Mouse (Mus musculus) natural killer cell, adult 2 months (primary cell): ENCODE data around the gene Smagp.
"Not testable (repeated sequence)": the region's sequence is repeated elsewhere in the genome, so short reads cannot be mapped to it uniquely, and the experiment has no call there.

Experiments
- DNase-seq, 2 experiments: peaks; one replicate each; pipeline ENCODE4 v3.0.0; 2022; ENCODE audit warnings: low spot score in 2 of 2

The Smagp gene

DNA sequence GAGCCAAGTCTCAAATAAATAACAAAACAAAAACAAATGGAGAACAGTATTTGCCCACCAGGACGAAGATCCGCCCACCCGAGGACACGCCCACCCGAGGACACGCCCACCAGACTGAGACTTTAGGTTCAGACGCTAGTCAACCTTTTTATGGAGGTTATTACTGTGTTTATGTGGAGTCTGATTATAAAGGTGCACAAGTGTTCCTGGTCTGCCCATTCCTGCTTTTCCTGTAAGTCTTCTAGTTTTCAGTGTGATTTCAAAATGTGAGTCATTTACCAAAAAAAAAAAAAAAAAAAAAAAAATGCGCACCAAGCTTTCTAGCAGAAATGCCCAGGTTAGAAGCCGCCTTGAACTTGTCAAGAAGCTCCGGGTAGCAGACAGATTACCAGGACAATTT, 9.5 kb downstream of the Smagp start:
- DNase-seq: no peak

GRCm38 (mm10) chr15:100624435-100624834, 12.3 kb downstream of the Smagp start:
- DNase-seq: no peak

DNA sequence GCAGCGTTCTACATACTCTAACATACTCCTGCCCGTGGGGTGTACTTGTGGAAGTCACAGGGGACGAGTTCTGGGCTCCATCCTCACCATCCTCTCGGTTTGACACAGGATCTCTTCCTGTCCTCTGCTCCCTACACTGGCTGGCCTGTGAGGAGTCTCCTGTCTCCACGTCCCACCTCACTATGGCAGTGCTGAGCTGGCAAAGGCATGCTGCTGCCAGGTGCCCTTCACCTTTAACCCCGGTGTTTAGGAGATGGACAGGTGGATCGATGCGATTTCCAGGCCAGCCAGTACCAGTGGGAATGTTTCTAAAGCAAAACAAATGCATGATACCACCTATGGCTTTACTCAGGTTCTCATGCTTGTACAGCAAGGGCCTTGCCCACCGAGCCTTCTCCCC, 13.0 kb downstream of the Smagp start:
- DNase-seq: no peak

DNA sequence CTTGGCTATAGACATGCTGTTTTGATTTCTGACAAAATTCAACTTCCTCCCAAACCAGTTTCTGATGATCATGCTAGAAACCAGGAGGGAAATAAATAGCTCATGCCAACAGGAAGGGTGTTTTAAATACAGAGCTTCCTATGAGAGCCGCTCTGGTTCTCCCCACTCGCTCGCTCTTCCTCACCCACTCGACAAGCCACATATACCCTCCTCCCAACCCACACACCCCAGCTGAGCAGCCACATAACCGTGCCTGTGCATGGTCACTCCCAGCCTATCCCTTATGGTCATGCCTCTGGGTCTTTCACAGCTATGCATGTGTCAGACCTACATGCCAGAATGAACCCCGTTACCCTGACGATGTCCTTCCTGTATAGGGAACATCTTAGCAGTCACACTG, 14.6 kb downstream of the Smagp start:
- no peak for DNase-seq

- DNase-seq: not testable (repeated sequence)
These were observed 15.1 kb downstream of the Smagp start for GRCm38 (mm10) chr15:100621671-100622070.

DNA sequence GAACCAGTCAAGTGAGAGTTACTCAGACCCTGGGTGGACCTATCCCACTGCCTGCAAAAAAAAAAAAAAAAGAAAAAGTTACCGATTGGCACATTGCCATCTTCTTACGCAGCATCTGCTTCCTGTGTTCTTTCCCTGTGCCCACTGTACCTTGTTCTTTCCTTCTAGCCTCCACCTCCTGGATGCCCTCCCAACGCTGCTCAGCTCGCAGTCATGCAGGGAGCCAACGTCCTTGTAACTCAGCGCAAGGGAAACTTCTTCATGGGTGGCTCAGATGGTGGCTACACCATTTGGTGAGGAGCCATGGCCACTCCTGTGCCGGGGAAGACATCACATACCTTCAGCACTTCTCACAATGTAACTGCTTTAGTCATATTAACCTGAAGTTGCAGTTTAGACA, 17.5 kb downstream of the Smagp start:
- no peak for DNase-seq

DNA sequence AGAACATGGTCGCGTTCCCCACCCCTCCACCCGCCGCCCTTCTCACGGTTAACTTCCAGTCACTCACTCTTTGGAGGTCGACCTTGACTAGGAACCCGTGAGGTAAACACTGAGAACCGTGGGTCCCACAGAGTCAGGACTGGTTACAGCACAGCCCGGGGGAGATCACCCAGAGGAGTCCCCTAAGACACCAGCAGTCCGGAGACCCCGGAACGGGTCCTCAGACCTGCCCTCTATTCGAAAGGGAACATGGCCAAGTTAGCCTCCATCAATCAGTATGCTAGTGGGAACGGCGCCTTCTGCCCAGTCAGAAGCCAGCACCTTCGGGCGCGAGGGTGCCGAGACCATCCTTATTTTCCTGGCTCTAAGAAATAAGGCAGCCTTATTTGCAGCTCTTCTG, 20.5 kb downstream of the Smagp start:
- DNase-seq: no peak

- peak; percentile 74 to 83 for DNase-seq
These were observed 20.9 kb downstream of the Smagp start for GRCm38 (mm10) chr15:100615825-100616220.

- peak; percentile 98 for DNase-seq
These were observed 21.5 kb downstream of the Smagp start, which contains the start of gene Dazap2 for GRCm38 (mm10) chr15:100614996-100615824. Gene Dazap2 (plus strand): TSS chr15:100615349.

DNA sequence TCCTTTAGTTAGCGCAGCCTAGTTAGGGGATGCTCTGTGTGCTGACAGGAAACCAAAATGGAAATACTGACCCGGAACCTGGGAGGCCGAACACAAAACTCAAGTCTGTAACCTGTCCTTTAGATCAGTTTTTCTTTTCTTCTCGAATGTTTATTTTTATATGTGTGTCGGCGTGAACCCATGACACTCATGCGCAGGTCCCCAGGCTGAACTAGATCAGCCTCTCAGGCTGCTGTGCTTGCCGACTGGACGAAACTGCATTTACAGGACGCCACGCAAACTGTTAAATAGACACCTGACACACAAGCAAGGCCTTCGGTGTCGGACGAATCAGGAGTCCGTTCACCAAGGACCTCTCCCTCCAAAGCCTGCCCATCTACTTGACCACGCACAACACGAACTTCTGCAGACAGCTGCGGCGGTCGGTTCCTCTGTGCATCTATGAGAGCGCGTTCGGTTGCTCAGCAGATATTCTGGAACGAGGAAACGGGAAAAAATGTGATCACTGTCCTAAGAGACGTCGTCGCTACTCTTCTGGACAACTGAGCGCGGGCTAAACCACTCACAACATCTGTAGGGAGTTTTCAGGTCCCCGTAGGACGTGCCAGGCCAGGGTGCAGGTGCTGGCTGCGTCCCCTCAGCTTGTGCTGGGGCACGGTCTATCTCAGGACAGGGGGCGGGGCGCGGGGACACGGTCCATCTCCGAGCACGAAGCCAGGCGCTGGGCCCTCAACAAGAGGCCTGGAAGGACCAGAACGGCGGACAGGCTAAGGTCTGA, 22.3 kb downstream of the Smagp start:
- DNase-seq: no peak

DNA sequence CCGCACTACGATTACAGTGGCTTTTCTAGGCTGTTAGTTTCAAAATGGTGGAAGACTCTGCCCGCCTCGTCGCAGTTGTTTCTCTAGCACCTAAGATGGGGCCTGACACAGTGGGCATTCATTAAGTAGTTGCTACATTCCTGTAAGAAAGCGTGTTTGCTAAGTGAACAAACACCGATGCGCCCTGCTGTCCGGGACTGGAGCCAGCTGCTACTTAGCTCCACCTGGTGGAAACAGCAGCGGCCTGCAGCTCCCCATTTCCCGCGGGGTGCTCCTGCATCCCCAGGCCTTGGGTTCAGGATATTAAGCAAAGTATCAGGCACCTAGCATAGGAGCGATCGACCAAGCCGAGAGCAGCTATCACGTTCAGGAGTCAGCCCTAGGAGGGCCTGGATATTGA, 23.2 kb downstream of the Smagp start:
- peak; percentile 62 to 72 for DNase-seq

GRCm38 (mm10) chr15:100612432-100612831, 24.3 kb downstream of the Smagp start:
- DNase-seq: peak in 1 of 2 experiments; percentile 47

GRCm38 (mm10) chr15:100611951-100612350, 24.8 kb downstream of the Smagp start:
- DNase-seq: no peak

DNA sequence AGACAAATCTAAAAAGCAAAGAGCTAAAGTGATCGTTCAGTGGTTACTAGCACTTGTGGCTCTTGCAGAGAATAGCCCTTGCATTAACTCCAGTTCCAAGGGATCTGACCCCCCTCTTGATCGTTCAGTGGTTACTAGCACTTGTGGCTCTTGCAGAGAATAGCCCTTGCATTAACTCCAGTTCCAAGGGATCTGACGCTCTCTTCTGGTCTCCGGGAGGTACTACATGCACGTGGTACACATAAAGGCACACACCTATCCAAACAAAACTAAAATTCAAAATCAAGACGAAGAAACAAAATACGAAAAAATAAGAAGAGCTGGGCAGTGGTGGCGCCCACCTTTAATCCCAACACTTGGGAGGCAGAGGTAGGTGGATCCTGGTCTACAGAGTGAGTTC, 30.1 kb downstream of the Smagp start:
- DNase-seq: not testable (repeated sequence)

GRCm38 (mm10) chr15:100601669-100602068, 35.1 kb downstream of the Smagp start:
- no peak for DNase-seq

GRCm38 (mm10) chr15:100600696-100601272, 36.0 kb downstream of the Smagp start:
- DNase-seq: no peak

GRCm38 (mm10) chr15:100600047-100600695, 36.6 kb downstream of the Smagp start:
- peak; percentile 73 to 81 for DNase-seq

- no peak for DNase-seq
These were observed 37.3 kb downstream of the Smagp start, which contains the start of gene Pou6f1 for GRCm38 (mm10) chr15:100599276-100600046. Gene Pou6f1 (minus strand): TSS chr15:100599984.

DNA sequence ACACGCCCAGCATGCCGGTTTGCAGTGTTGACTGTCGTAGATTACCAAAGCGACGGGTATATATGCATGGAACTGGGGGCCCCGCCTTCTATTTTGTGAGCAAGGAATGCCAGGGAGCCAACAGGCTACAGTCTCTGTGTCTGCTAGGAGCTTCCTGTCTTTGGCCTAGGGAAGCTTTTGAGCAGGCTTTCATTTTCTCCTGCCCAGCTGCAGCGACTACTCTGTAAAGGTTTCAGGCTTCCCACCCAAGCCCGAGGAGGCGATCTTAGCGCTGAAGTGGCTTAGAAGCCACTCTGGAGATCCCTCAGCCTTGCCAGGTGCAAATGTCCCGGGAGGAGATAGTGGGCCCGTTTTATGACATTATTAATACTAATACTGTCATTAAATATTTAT, 37.9 kb downstream of the Smagp start:
- DNase-seq: no peak

- peak; percentile 48 to 49 for DNase-seq
These were observed 38.4 kb downstream of the Smagp start for GRCm38 (mm10) chr15:100598287-100598882.

GRCm38 (mm10) chr15:100592817-100593216, 43.9 kb downstream of the Smagp start:
- no peak for DNase-seq
